Mouse (Mus musculus): Measurements from ENCODE around the gene Tradd. TPM values are rescaled to one million over a fixed set of nuclear protein-coding genes. Genes with fewer than 3 reads are reported as not detected.
A peak's percentile ranks its signal among the peaks of the same experiment; 100 is the strongest.

Gene Tradd
- polyA plus RNA-seq, 1 experiment from 2014 or later, result 14.0 TPM

- peak; percentile 54 for ATAC-seq
- H3K27me3 ChIP-seq (ENCODE audit: control insufficient read depth, insufficient read depth, low read depth, low read length), result peaks cover 66% of the 10 kb centered on the region
Observed at GRCm38 (mm10) chr8:105259721-105260320, 4.6 kb downstream of the Tradd start.

GRCm38 (mm10) chr8:105258911-105259720 lies 5.3 kb downstream of the Tradd start:
- Histone ChIP-seq H3K27ac (ENCODE audit: low read length) (no peak overlapping the region), H3K9me3 (replicated peaks; ENCODE audit: control insufficient read depth, low read length, poor library complexity, severe bottlenecking) (no peaks in the 10 kb centered on the region), H3K36me3 (ENCODE audit: control insufficient read depth, insufficient read depth, low read length) (no peaks in the 10 kb centered on the region), H3K27me3 (ENCODE audit: control insufficient read depth, insufficient read depth, low read depth, low read length) (peaks cover 59% of the 10 kb centered on the region), H3K4me1 (ENCODE audit: control insufficient read depth, insufficient read depth, low read length) (peaks cover 11% of the 10 kb centered on the region), H3K4me2 (ENCODE audit: low read length) (peak overlapping the region; percentile 68), H3K4me3 (ENCODE audit: low read depth, low read length) (peak overlapping the region; percentile 36), H3K9ac (ENCODE audit: low read depth, low read length) (peak overlapping the region; percentile 47)
- peak; percentile 21 for ATAC-seq
- 2% methylated on average over 55 of the region's 55 CpGs for WGBS

More at GRCm38 (mm10) chr8:105259721-105260320, 4.6 kb downstream of the Tradd start:
- Histone ChIP-seq H3K4me3 (ENCODE audit: low read depth, low read length) (peak overlapping the region; percentile 36), H3K4me2 (ENCODE audit: low read length) (peak overlapping the region; percentile 68), H3K27ac (ENCODE audit: low read length) (no peak overlapping the region), H3K9me3 (replicated peaks; ENCODE audit: control insufficient read depth, low read length, poor library complexity, severe bottlenecking) (no peaks in the 10 kb centered on the region), H3K9ac (ENCODE audit: low read depth, low read length) (peak overlapping the region; percentile 47; the same call in 1 of the 2 replicates), H3K36me3 (ENCODE audit: control insufficient read depth, insufficient read depth, low read length) (no peaks in the 10 kb centered on the region), H3K4me1 (ENCODE audit: control insufficient read depth, insufficient read depth, low read length) (peaks cover 9% of the 10 kb centered on the region)
- WGBS, result 4% methylated on average over 30 of the region's 30 CpGs

- Histone ChIP-seq H3K9me3 (replicated peaks; ENCODE audit: control insufficient read depth, low read length, poor library complexity, severe bottlenecking) (no peaks in the 10 kb centered on the region), H3K27me3 (ENCODE audit: control insufficient read depth, insufficient read depth, low read depth, low read length) (peaks cover 50% of the 10 kb centered on the region), H3K4me2 (ENCODE audit: low read length) (no peak overlapping the region), H3K4me1 (ENCODE audit: control insufficient read depth, insufficient read depth, low read length) (peaks cover 15% of the 10 kb centered on the region), H3K36me3 (ENCODE audit: control insufficient read depth, insufficient read depth, low read length) (no peaks in the 10 kb centered on the region), H3K4me3 (ENCODE audit: low read depth, low read length) (no peak overlapping the region), H3K9ac (ENCODE audit: low read depth, low read length) (no peak overlapping the region), H3K27ac (ENCODE audit: low read length) (no peak overlapping the region)
- WGBS, result 67% methylated on average over 7 of the region's 7 CpGs
- ATAC-seq, result no peak
Observed at GRCm38 (mm10) chr8:105257318-105258114, 6.9 kb downstream of the Tradd start.

- Histone ChIP-seq H3K27ac (ENCODE audit: low read length) (peak within 1 kb of the TSS; percentile 56), H3K9ac (ENCODE audit: low read depth, low read length) (peak within 1 kb of the TSS; percentile 86), H3K36me3 (ENCODE audit: control insufficient read depth, insufficient read depth, low read length) (peaks cover 17% of the 10 kb centered on the region), H3K4me3 (ENCODE audit: low read depth, low read length) (peak within 1 kb of the TSS; percentile 60), H3K27me3 (ENCODE audit: control insufficient read depth, insufficient read depth, low read depth, low read length) (peaks cover 35% of the 10 kb centered on the region), H3K9me3 (replicated peaks; ENCODE audit: control insufficient read depth, low read length, poor library complexity, severe bottlenecking) (no peaks in the 10 kb centered on the region), H3K4me1 (ENCODE audit: control insufficient read depth, insufficient read depth, low read length) (peaks cover 15% of the 10 kb centered on the region), H3K4me2 (ENCODE audit: low read length) (peak within 1 kb of the TSS; percentile 93)
- ATAC-seq, result peak; percentile 19; the same call in 1 of the 2 replicates
- 3% methylated on average over 14 of the region's 14 CpGs for WGBS
Observed at GRCm38 (mm10) chr8:105254966-105255350, 9.5 kb downstream of the Tradd start, which contains the start of gene B3gnt9. Gene B3gnt9 (minus strand): TSS chr8:105255153.

GRCm38 (mm10) chr8:105254152-105254965 lies 10.1 kb downstream of the Tradd start:
- under 1% methylated on average over 73 of the region's 74 CpGs for WGBS
- Histone ChIP-seq H3K36me3 (ENCODE audit: control insufficient read depth, insufficient read depth, low read length) (peaks cover 20% of the 10 kb centered on the region), H3K27me3 (ENCODE audit: control insufficient read depth, insufficient read depth, low read depth, low read length) (peaks cover 31% of the 10 kb centered on the region), H3K9ac (ENCODE audit: low read depth, low read length) (peak overlapping the region; percentile 86), H3K4me2 (ENCODE audit: low read length) (peak overlapping the region; percentile 93), H3K27ac (ENCODE audit: low read length) (peak overlapping the region; percentile 56), H3K9me3 (replicated peaks; ENCODE audit: control insufficient read depth, low read length, poor library complexity, severe bottlenecking) (no peaks in the 10 kb centered on the region), H3K4me3 (ENCODE audit: low read depth, low read length) (peak overlapping the region; percentile 60), H3K4me1 (ENCODE audit: control insufficient read depth, insufficient read depth, low read length) (peaks cover 12% of the 10 kb centered on the region)
- ATAC-seq, result peak; percentile 82

GRCm38 (mm10) chr8:105253766-105254151 lies 10.7 kb downstream of the Tradd start:
- Histone ChIP-seq H3K4me2 (ENCODE audit: low read length) (peak overlapping the region; percentile 93), H3K4me3 (ENCODE audit: low read depth, low read length) (peak overlapping the region; percentile 60), H3K9ac (ENCODE audit: low read depth, low read length) (peak overlapping the region; percentile 86), H3K4me1 (ENCODE audit: control insufficient read depth, insufficient read depth, low read length) (peaks cover 7% of the 10 kb centered on the region), H3K27ac (ENCODE audit: low read length) (no peak overlapping the region; the same call in 1 of the 2 replicates), H3K27me3 (ENCODE audit: control insufficient read depth, insufficient read depth, low read depth, low read length) (peaks cover 25% of the 10 kb centered on the region), H3K9me3 (replicated peaks; ENCODE audit: control insufficient read depth, low read length, poor library complexity, severe bottlenecking) (no peaks in the 10 kb centered on the region), H3K36me3 (ENCODE audit: control insufficient read depth, insufficient read depth, low read length) (peaks cover 24% of the 10 kb centered on the region)
- ATAC-seq, result peak; percentile 59
- 27% methylated on average over 20 of the region's 20 CpGs for WGBS

- Histone ChIP-seq H3K36me3 (ENCODE audit: control insufficient read depth, insufficient read depth, low read length) (peaks cover 27% of the 10 kb centered on the region), H3K4me2 (ENCODE audit: low read length) (no peak overlapping the region), H3K9ac (ENCODE audit: low read depth, low read length) (no peak overlapping the region), H3K4me3 (ENCODE audit: low read depth, low read length) (no peak overlapping the region), H3K4me1 (ENCODE audit: control insufficient read depth, insufficient read depth, low read length) (peaks cover 7% of the 10 kb centered on the region), H3K9me3 (replicated peaks; ENCODE audit: control insufficient read depth, low read length, poor library complexity, severe bottlenecking) (no peaks in the 10 kb centered on the region), H3K27me3 (ENCODE audit: control insufficient read depth, insufficient read depth, low read depth, low read length) (peaks cover 17% of the 10 kb centered on the region), H3K27ac (ENCODE audit: low read length) (no peak overlapping the region)
- ATAC-seq, result no peak
- WGBS, result 89% methylated on average over 10 of the region's 10 CpGs
Observed at GRCm38 (mm10) chr8:105252680-105253537, 11.5 kb downstream of the Tradd start.

All from midbrain, embryonic 16.5 days (tissue).